Mouse (Mus musculus) cortical plate, adult 2 months (tissue): Measurements from ENCODE around the gene Mkln1.

Source experiments
- CTCF ChIP-seq: fragments of 200-500 bp; IDR thresholded peaks from 2 replicates; pipeline ENCODE4 v1.5.1; 2011; ENCODE audit warnings: mild to moderate bottlenecking, control low read depth, low read length; ENCODE audit not compliant: insufficient read depth; ENCODE audit errors: extremely low read depth
- POLR2A ChIP-seq: fragments of 200-500 bp; IDR thresholded peaks from 2 replicates; pipeline ENCODE4 v1.6.1; 2011; ENCODE audit warnings: mild to moderate bottlenecking, low read length, control low read depth; ENCODE audit not compliant: insufficient read depth; ENCODE audit errors: extremely low read depth

DNA sequence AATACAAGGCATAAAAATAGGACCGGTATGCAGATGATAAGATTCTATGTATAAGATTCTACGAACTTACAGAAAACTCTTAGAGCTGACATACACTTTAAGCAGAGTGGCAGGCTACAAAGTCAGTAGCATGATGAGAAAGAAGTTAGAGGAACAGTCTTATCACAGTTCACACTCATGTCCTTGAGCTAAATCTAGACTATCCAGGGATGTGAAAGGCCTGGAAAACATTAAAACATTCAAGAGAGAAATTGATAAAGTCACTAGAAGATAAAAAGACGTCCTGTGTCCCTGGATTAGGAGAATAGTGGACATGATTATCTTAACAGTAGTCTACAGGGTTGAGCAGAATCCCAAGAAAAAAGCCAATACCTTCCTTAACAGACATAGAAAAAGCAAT lies 26.9 kb downstream of the Mkln1 start:
- TF ChIP-seq CTCF (no peak), POLR2A (no peak)
